In the genomic region with DNA sequence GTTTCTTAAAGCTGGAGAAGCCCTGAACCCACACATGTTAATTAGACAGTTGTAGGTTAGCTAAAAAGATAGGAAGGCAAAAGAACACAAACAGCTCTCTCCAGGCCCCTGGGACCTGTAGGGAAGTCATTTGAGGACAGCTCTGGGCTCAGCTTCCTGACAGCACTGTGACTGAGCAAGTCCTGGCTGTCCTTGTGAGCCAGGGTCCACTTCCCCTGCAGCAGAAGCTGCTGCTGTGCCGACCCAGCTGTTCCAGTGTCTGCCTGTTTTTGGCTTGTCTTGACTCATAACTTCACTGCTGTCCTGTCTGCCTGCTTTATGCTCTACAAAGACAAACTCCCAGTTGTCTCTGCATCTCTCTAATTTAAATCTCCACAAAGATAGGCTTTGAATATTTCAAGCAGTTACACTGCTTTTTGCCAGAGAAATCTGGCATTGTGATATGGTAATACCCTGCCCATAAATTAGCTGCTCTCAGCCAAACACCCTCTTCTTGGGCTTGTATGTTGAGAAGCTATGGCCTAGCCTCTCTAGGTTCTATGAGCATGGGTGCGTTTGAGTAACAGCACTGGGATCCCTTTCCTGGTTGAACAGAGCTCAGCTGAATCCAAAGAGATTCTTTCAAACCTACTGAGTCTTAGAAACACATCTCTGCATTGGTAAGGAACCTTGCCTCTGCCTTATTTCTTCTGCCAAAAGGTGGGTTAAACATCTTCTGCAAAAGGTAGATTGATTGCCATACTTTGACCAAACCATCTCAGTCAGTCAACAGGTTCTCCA, we compare ENCODE assay signal across 9 mouse cellular contexts.
DNase-seq lines count a peak whose midpoint lies in the region; ATAC-seq lines count a peak whose summit lies in the region.
"Had no signal": no experiment of that assay in that cellular context is flagged by ENCODE, and none has a peak within 500 bp of the region (broad histone marks: within the 10 kb centered on the region; RNA-seq: fewer than 3 reads in every experiment).

No protein-coding gene starts in this region.

- DNase-seq in cerebellum, postnatal 10 days: peak; percentile 16 to 28
- DNase-seq in cerebellum, adult 11 months: no peak
- DNase-seq in A20 (ENCODE audit: low read depth, low spot score): peak; percentile 33
- peak; percentile 24 for DNase-seq in gastrocnemius, adult 18-20 months (ENCODE audit: low spot score)
- peak; percentile 47 to 85 for DNase-seq in kidney, postnatal 25 days
- no peak for DNase-seq in spleen, postnatal 4 days (ENCODE audit: low spot score in 2 of 2)
- DNase-seq in left cerebral cortex, postnatal 36 days (ENCODE audit: low spot score in 2 of 2): no peak

- intact Hi-C loops in left cerebral cortex, postnatal 36 days (cut with DNase I): no loop called here

- ATAC-seq in megakaryocyte, adult 5-6 weeks (ENCODE audit: poor library complexity, severe bottlenecking): no peak
- ATAC-seq: forebrain, embryonic 14.5 days had no signal

Comparison
In these comparisons a context has a peak if more than half of its experiments do, and no peak if none do; other contexts are left out.
1. DNase-seq: peak in cerebellum, postnatal 10 days (2 of 2), A20 (single experiment), gastrocnemius, adult 18-20 months (single experiment) and kidney, postnatal 25 days (2 of 2); none in cerebellum, adult 11 months (single experiment), spleen, postnatal 4 days (0 of 2) and left cerebral cortex, postnatal 36 days (0 of 2).